Mouse (Mus musculus) mouse trophoblast stem cell (cell line): ENCODE data around the gene Taf1a.
"Not testable (repeated sequence)": the region's sequence is repeated elsewhere in the genome, so short reads cannot be mapped to it uniquely, and the experiment has no call there.

Experiments used
- in situ Hi-C, 2 experiments: fragments of 300-500 bp; cut with MseI, MboI; formaldehyde crosslinking; loops; 2 replicates in 1 of 2; 3 replicates in 1 of 2; pipeline ENCODE4 v1.15.1; 2025

Gene Taf1a

GRCm38 (mm10) chr1:183388426-183389406 lies at the start of gene Taf1a:
Gene Taf1a (plus strand): TSS chr1:183388981.
- in situ Hi-C loops, result no loop called here

DNA sequence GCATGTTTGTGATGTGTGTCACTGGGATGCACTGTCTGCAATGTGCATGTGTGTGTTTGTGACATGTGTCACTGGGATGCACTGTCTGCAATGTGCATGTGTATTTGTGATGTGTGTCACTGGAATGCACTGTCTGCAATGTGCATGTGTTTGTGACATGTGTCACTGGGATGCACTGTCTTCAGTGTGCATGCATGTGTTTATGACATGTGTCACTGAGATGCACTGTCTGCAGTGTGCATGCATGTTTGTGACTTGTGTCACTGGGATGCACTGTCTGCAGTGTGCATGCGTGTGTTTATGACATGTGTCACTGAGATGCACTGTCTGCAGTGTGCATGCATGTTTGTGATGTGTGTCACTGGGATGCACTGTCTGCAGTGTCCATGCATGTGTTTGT lies 45.9 kb upstream of the Taf1a start:
- in situ Hi-C loops, result not testable (repeated sequence)

DNA sequence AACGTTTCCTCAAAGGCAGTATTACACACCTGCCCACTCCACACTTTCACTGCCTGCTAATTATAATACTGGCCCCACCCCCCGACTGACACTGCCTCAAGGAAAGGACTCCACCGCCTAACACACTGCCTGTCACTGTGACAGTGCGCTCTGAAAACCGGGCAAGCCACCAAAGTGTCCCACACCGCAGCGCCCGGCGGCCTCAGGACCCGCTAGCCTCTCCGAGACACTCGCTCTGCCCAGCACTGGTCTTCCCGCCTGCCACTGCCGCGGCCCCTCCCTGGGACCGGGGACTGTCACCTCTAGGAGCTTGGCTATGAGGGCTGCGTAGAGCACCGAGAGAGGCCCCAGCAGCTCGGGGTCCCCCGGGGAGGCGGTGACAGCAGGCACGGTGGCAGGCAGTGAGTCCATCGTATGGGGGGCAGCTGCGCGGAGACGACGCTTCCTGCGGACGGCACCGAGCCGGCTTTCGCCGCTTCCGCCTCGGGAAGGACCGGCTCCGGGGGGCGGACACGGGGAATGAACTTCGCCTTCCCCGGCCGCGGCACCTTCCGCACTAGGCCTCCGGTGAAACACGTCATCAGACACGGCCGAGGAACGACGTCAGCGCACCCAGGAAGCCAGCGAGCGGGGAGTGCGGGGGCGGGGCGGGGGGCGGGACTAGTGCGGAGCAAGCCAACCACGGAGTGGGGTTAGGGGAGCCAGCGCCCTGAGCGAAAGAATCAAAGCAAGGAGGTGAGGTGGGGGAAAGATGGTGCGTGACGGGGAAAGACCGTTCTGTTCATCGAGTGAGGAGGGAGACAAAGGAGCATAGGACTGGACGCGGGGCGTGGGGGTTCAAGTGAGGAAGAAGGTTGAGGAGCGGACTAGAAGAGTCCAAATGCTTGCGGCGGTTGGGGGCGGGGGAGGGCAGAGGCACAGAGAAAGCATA lies 43.6 kb upstream of the Taf1a start:
- in situ Hi-C loops, result no loop called here

- in situ Hi-C loops, result no loop called here
Measured at GRCm38 (mm10) chr1:183345817-183346195, 43.0 kb upstream of the Taf1a start.

DNA sequence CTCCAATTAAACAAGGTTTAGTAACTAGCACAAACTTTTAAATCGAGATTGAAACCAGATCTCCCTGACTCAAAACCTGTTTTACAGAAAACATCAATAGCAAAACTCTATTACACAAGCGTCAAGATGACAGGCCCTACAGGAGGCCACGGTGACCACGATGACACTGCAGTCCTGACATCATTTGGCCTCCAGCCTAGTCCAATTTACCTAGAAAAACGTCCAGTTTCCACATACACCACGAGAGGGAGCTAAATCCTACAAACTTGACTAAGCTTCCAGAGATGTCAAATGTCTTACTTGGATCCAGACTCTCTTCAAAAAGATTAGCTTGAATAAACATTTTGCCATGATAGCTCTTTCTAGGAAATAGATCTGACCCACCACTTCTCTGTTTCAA lies 38.9 kb upstream of the Taf1a start:
- in situ Hi-C loops, result no loop called here

DNA sequence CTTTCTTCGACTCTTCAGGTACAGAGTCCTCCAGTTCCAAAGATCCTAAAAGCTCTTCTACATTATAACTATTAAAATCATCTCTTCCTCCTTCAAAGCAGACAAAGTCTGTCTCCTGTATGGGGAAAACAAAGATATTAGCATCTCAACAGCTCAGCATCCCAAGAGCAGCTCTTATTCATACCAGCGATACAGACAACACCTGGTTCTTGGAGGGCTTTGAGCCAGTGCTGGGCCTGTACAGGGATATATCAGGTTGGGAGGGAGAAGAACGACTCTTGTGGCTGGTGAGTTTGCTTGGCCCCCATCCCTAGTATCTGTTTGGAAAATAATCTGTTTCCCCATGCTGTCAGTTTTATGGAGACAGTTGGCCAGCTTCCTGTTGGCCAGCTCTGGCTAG lies 29.9 kb upstream of the Taf1a start:
- in situ Hi-C loops, result no loop called here

DNA sequence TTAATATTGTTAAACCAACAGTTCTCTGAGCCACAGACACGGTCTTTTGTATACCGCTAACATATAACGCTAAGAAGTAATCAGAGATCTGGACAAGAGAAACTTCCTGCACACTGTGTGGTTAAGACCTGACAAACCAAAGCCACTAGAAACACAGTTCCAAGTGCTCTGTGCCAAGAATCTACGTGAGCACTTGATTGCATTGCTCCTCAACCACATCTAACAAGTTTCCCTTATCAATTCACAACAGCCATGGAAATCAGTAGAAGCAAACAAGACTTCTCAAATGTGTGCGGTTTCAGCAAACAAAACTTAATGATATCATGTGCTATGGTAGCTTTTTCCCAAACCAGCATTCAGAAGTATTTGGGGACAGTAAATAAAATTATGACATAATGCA lies 26.5 kb upstream of the Taf1a start:
- in situ Hi-C loops, result no loop called here

GRCm38 (mm10) chr1:183362729-183363576 lies 25.8 kb upstream of the Taf1a start:
- in situ Hi-C loops, result no loop called here

DNA sequence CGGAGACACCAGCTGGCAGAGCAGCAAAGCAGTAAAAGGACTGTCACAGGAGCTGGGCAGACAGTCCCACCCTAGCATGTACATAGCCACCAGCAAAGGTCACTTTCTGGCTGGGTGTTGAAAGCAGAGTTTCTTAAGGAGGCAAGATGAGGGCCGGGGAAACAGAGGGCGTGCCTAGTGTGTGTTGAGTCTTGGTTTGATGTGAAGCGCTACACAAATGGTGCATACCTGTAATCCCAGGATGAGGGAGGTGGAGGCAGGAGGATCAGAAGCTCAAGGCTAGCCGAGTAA lies 25.3 kb upstream of the Taf1a start:
- in situ Hi-C loops, result no loop called here

DNA sequence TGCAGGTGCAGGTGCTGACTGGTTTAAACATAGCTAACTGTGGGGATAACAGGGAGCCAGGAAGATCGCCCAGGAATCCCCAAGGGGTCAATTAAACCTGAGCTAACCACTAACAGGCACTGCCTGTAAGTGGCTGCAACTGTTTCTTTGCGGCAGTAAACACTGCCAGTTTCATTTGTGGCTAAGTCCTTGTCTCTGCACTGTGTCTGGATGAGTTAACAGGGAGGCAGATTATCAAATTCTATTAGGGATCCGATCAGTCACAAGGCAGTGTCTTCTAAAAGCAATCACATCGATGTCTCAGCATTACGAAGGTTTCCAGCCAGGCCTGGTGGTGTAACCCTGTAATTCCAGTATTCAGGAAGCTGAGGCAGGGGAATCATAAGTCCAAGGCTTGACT lies 22.4 kb upstream of the Taf1a start:
- in situ Hi-C loops, result no loop called here

GRCm38 (mm10) chr1:183368601-183369400 lies 20.0 kb upstream of the Taf1a start:
- in situ Hi-C loops, result no loop called here

- in situ Hi-C loops, result no loop called here
Measured at GRCm38 (mm10) chr1:183369427-183370014, 19.3 kb upstream of the Taf1a start, which contains the start of gene Mia3. Gene Mia3 (minus strand): TSS chr1:183369553.

DNA sequence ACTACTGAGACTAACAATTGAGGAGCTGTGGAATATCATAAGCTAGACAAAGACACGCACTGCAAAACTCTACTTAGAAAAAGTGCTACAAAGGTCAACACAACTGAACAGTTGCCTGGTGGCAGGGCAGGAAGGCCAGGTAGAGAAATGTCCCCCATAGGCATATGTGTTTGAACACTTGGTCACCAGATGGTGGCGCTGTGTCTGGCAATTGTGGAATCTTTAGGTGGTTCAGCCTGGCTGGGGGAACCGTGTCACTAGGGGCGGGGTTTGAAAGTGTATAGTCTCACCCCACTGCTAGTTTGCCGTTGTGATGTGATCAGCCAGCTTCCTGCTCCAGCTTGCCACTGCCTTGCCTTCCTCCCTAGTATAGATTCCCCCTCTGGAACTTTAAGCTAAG lies 14.1 kb upstream of the Taf1a start:
- in situ Hi-C loops, result no loop called here

DNA sequence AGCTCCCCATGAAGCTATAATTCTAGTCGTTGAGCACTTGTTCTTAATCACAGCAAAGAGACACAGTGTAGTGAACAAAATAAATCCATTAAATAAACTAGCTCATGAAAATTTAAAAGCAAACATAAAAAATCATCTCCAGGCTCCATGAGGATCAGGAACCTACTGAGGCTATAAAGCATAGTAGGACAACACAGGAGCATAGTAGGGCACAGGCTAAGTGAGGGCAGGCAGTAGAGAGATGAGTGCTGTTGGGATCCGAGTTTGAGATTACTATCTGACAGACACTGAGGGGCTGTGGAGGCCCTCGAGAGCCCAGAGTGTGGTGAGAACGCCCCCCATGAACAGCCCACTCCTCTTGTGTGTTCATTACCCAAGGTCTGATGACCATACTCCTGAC lies 11.7 kb upstream of the Taf1a start:
- in situ Hi-C loops, result no loop called here

DNA sequence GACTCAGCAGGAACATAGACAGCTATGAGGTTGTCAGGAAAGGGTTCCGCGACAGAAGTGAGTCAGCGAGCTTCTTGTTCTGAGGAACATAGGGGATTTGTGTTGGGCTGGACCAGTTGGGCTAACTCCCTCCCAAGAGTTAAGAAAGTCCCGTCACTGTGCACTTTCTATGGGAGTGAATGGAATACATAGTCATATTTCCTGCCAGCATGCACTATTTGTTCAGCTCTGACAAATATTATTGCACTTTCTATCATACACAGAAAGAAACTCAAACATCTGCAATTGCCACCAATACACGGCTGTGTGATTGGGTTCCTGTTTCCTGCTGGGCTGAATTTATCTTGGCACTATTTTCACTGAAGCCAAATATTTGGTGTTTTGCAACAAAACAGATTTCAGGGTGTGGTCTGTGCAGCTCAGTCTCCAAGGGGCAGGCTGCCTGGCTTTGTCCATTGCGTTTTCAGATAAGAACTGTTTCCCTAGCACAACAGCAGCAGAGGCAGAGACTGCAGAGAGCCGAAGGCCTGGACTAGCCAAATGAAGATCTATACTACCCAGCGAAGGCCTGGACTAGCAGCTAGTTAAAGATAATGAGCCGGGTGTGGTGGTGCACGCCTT lies 10.3 kb upstream of the Taf1a start:
- in situ Hi-C loops, result no loop called here

DNA sequence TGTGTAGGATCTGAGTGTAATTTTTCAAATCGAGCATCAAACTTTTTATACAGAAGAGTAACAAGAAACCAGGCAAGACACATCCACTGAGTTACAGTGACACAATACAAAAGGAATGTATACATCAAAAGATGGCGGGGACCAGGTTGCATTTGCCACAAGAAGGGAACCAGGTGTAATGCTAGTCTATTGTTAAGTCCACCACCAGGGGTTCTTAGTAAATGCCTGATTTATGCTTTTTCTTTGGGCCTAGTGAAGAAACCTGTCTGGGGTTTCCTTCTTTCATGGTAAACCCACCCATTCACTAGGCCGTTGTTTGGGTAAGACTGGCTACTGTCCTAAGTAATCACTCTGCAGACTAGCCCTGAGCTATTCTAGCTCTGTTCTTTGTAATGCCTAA lies 9.4 kb upstream of the Taf1a start:
- in situ Hi-C loops, result not testable (repeated sequence)

- in situ Hi-C loops, result no loop called here
Measured at GRCm38 (mm10) chr1:183381816-183382215, 7.0 kb upstream of the Taf1a start.

DNA sequence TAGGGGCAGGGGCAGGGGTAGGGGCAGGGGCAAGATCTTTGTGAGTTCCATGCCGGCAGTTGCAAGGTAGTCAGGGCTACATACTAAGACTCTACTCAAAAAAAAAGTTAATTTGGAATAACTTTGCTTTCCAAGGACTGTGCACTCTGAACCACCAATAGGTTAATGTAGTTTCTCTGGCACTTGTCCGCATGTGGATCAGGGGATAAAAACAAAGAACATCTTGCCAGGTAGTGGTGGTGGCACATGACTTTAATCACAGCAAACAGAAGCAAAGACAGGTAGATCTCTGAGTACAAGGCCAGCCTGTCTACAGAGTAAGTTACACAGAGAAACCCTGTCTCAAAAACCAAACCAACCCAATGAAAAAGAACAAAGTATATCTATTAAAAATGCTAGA lies 6.2 kb upstream of the Taf1a start:
- in situ Hi-C loops, result no loop called here

DNA sequence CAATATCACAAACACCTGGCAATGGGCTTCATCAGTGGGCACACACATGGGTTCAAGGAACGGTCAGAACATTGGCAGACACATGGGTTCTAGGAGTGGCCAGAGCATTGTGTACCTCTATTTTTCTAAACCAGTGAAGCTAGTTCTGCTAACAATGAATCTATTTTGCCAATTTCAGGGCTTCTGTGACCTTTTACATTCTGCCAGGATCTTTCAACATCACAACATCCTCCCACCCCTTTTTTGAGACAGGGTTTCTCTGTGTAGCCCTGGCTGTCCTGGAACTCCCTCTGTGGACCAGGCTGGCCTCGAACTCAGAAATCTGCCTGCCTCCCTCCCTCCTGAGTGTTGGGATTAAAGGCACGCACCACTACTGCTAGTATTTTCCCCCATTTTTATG lies 1.4 kb upstream of the Taf1a start:
- in situ Hi-C loops, result not testable (repeated sequence)

DNA sequence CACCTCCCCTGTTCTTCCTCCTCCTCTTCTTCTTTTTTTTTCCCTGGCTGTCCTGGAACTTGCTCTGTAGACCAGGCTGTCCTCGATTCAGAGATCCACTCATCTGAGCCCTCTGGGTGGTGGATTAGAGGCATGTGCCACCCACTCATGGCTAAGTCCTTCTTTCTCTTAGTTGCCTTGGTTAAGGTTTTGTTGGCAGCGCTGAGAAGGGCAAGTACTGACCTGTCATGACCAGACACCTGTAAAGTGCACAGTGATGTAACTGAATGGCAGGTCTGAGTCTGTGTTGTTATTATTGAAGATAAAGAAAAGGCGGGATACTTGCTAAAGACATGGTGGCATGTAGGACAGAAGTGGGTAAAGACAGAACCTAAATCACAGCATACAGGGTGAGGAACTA lies 14.6 kb downstream of the Taf1a start:
- in situ Hi-C loops, result no loop called here
